14 mouse cellular contexts compared by ENCODE assay signal in genomic region chr4:138496746-138497520, GRCm38 (mm10). TPM values are rescaled to one million over a fixed set of nuclear protein-coding genes. Genes with fewer than 3 reads are reported as not detected.
DNase-seq lines count a peak whose midpoint lies in the region; ATAC-seq lines count a peak whose summit lies in the region.
"Had no signal": no experiment of that assay in that cellular context is flagged by ENCODE, and none has a peak within 500 bp of the region (broad histone marks: within the 10 kb centered on the region; RNA-seq: fewer than 3 reads in every experiment).

No protein-coding gene starts in this region.

- no peak for DNase-seq in hindbrain, embryonic 14.5 days (ENCODE audit: low spot score)
- DNase-seq in 416B (ENCODE audit: low read depth) (peak; percentile 15), ZHBTc4 (ENCODE audit: low read depth, low spot score) (peak; percentile 83)
- peak; percentile 63 to 76 for DNase-seq in kidney, postnatal 4 days
- no peak for DNase-seq in cerebellum, adult 9-10 months
- no peak for DNase-seq in frontal cortex, adult 2 months (ENCODE audit: extremely low spot score in 1 of 2, low spot score in 1 of 2)
- no peak for DNase-seq in retina, embryonic 14.5 days (ENCODE audit: low spot score)
- DNase-seq: adrenal gland, adult 8-10 months; cerebellum, adult 18-20 months; gastrocnemius, postnatal 36 days; right cerebral cortex, postnatal 14 days had no signal

- H3K27me3 ChIP-seq in hindbrain, embryonic 13.5 days = no peaks in the 10 kb centered on the region
- H3K27me3 ChIP-seq in hindbrain, embryonic 14.5 days (ENCODE audit: control insufficient read depth, insufficient read depth, low read length) = no peaks in the 10 kb centered on the region

- peaks cover 44% of the 10 kb centered on the region for H3K4me1 ChIP-seq in hindbrain, embryonic 13.5 days (replicated peaks)
- peaks cover 32% of the 10 kb centered on the region for H3K4me1 ChIP-seq in hindbrain, embryonic 14.5 days (replicated peaks; ENCODE audit: control insufficient read depth, insufficient read depth, low read length)

- ATAC-seq in hindbrain, embryonic 13.5 days (ENCODE audit: low FRiP score) = no peak
- no peak for ATAC-seq in hindbrain, embryonic 14.5 days (ENCODE audit: low FRiP score)

- H3K9ac ChIP-seq in hindbrain, embryonic 13.5 days = no peak overlapping the region
- no peak overlapping the region for H3K9ac ChIP-seq in hindbrain, embryonic 14.5 days
- H3K9ac ChIP-seq: limb, embryonic 15.5 days had no signal

- no peaks in the 10 kb centered on the region for H3K9me3 ChIP-seq in hindbrain, embryonic 13.5 days
- no peaks in the 10 kb centered on the region for H3K9me3 ChIP-seq in hindbrain, embryonic 14.5 days (ENCODE audit: control insufficient read depth, low read length)
- H3K9me3 ChIP-seq: limb, embryonic 15.5 days had no signal

- H3K4me3 ChIP-seq in hindbrain, embryonic 13.5 days = no peak overlapping the region
- no peak overlapping the region for H3K4me3 ChIP-seq in hindbrain, embryonic 14.5 days (replicated peaks; ENCODE audit: low read length)
- H3K4me3 ChIP-seq: limb, embryonic 15.5 days; myocyte had no signal

- H3K4me2 ChIP-seq in hindbrain, embryonic 13.5 days = no peak overlapping the region
- H3K4me2 ChIP-seq in hindbrain, embryonic 14.5 days (replicated peaks) = no peak overlapping the region

- peak overlapping the region; percentile 24; the same call in 1 of the 2 replicates for H3K27ac ChIP-seq in hindbrain, embryonic 13.5 days
- no peak overlapping the region for H3K27ac ChIP-seq in hindbrain, embryonic 14.5 days
- H3K27ac ChIP-seq: limb, embryonic 15.5 days had no signal

- no peaks in the 10 kb centered on the region for H3K36me3 ChIP-seq in hindbrain, embryonic 13.5 days
- no peaks in the 10 kb centered on the region for H3K36me3 ChIP-seq in hindbrain, embryonic 14.5 days (replicated peaks; ENCODE audit: control insufficient read depth, insufficient read depth)
- H3K36me3 ChIP-seq: limb, embryonic 15.5 days had no signal

- 78% methylated on average over 24 of the region's 24 CpGs for WGBS in hindbrain, embryonic 13.5 days
- 72% methylated on average over 22 of the region's 24 CpGs for WGBS in hindbrain, embryonic 14.5 days

RNA-seq across cellular contexts. Expression of gene Camk2n1, which starts 42.8 kb away (rescaled TPM):
- polyA plus RNA-seq in hindbrain, embryonic 13.5 days (2015; fragmentation: Nextera tagmentation; extraction: Ambion mirVana) = 14.3 and 14.8 TPM in 2 replicates
- polyA plus RNA-seq in hindbrain, embryonic 14.5 days (2014; fragmentation: Nextera tagmentation; extraction: Ambion mirVana) = 17.1 and 17.2 TPM in 2 replicates
- 644 and 776 TPM in 2 replicates for polyA plus RNA-seq in frontal cortex, adult 2 months (2012; rRNA removed)

Comparison
In these comparisons a context has a peak if more than half of its experiments do, and no peak if none do; other contexts are left out.
1. DNase-seq: peak in 416B (single experiment), ZHBTc4 (single experiment) and kidney, postnatal 4 days (2 of 2); none in hindbrain, embryonic 14.5 days (single experiment), cerebellum, adult 9-10 months (single experiment), frontal cortex, adult 2 months (0 of 2) and retina, embryonic 14.5 days (single experiment).
2. RNA of gene Camk2n1, which starts 42.8 kb away (polyA plus RNA-seq): 644 to 776 TPM in frontal cortex, adult 2 months; 17.1 to 17.2 TPM in hindbrain, embryonic 14.5 days and 14.3 to 14.8 TPM in hindbrain, embryonic 13.5 days; every median in the first group is over 10 times any median in the second.